Mouse (Mus musculus): Measurements from ENCODE around the gene Bcl7b. TPM values are rescaled to one million over a fixed set of nuclear protein-coding genes. Genes with fewer than 3 reads are reported as not detected.
A peak's percentile ranks its signal among the peaks of the same experiment; 100 is the strongest.

The Bcl7b gene
- polyA plus RNA-seq, 1 experiment from 2014 or later = 65.1 TPM

GRCm38 (mm10) chr5:135175086-135175485 is 7.0 kb downstream of the Bcl7b start:
- H3K27me3 ChIP-seq (replicated peaks; ENCODE audit: control insufficient read depth, insufficient read depth, low read length) = no peaks in the 10 kb centered on the region
- no peaks in the 10 kb centered on the region for H3K9me3 ChIP-seq (ENCODE audit: control insufficient read depth)
- no peak overlapping the region for H3K4me3 ChIP-seq (ENCODE audit: low read depth, low read length)
- H3K9ac ChIP-seq (ENCODE audit: low read depth, low read length) = no peak overlapping the region
- TF ChIP-seq CTCF (IDR thresholded peaks at IDR 0.05; ENCODE audit: low read depth) = no peak
- H3K36me3 ChIP-seq (ENCODE audit: control insufficient read depth, insufficient read depth) = peaks cover 68% of the 10 kb centered on the region
- no peak overlapping the region for H3K4me2 ChIP-seq (replicated peaks; ENCODE audit: low read depth)
- no peak overlapping the region for H3K27ac ChIP-seq (ENCODE audit: low read depth, low read length)
- H3K4me1 ChIP-seq (replicated peaks; ENCODE audit: control insufficient read depth, insufficient read depth, low read length) = no peaks in the 10 kb centered on the region
- no peak for ATAC-seq

DNA sequence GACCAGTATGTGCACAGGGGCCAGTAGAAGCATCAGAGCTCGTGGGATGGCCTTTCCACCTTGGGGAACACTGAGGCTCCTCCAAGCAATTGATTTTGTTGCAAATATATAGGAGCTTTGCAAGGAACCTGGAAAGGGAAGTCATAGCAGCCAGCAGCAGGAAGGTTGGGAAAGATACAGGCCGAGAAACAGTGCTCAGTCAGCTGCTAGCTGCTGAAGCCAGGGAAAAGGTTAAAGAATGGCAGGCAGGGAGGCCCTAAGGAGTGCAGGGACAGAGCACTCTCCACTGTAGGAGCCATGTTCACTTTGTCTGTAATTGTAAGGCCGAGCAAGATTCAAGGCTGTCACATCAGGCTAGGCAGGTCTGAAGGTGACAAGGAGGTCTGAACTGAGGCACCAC is 10.4 kb downstream of the Bcl7b start:
- H3K27ac ChIP-seq (ENCODE audit: low read depth, low read length) = no peak overlapping the region
- H3K9me3 ChIP-seq (ENCODE audit: control insufficient read depth) = no peaks in the 10 kb centered on the region
- TF ChIP-seq CTCF (IDR thresholded peaks at IDR 0.05; ENCODE audit: low read depth) = no peak
- 72% methylated on average over 3 of the region's 3 CpGs for WGBS
- no peak overlapping the region for H3K4me3 ChIP-seq (ENCODE audit: low read depth, low read length)
- H3K36me3 ChIP-seq (ENCODE audit: control insufficient read depth, insufficient read depth) = peaks cover 68% of the 10 kb centered on the region
- no peak for ATAC-seq
- no peak overlapping the region for H3K4me2 ChIP-seq (replicated peaks; ENCODE audit: low read depth)
- no peak overlapping the region for H3K9ac ChIP-seq (ENCODE audit: low read depth, low read length)
- no peaks in the 10 kb centered on the region for H3K4me1 ChIP-seq (replicated peaks; ENCODE audit: control insufficient read depth, insufficient read depth, low read length)
- H3K27me3 ChIP-seq (replicated peaks; ENCODE audit: control insufficient read depth, insufficient read depth, low read length) = no peaks in the 10 kb centered on the region

GRCm38 (mm10) chr5:135178996-135179395 is 10.9 kb downstream of the Bcl7b start:
- no peak for ATAC-seq
- no peak overlapping the region for H3K4me2 ChIP-seq (replicated peaks; ENCODE audit: low read depth)
- H3K36me3 ChIP-seq (ENCODE audit: control insufficient read depth, insufficient read depth) = peaks cover 68% of the 10 kb centered on the region
- no peaks in the 10 kb centered on the region for H3K4me1 ChIP-seq (replicated peaks; ENCODE audit: control insufficient read depth, insufficient read depth, low read length)
- no peaks in the 10 kb centered on the region for H3K27me3 ChIP-seq (replicated peaks; ENCODE audit: control insufficient read depth, insufficient read depth, low read length)
- H3K9me3 ChIP-seq (ENCODE audit: control insufficient read depth) = no peaks in the 10 kb centered on the region
- no peak for TF ChIP-seq CTCF (IDR thresholded peaks at IDR 0.05; ENCODE audit: low read depth)
- no peak overlapping the region for H3K27ac ChIP-seq (ENCODE audit: low read depth, low read length)
- WGBS = 96% methylated on average over 4 of the region's 4 CpGs
- H3K4me3 ChIP-seq (ENCODE audit: low read depth, low read length) = no peak overlapping the region
- no peak overlapping the region for H3K9ac ChIP-seq (ENCODE audit: low read depth, low read length)

GRCm38 (mm10) chr5:135179616-135180015 is 11.5 kb downstream of the Bcl7b start:
- no peaks in the 10 kb centered on the region for H3K9me3 ChIP-seq (ENCODE audit: control insufficient read depth)
- H3K4me1 ChIP-seq (replicated peaks; ENCODE audit: control insufficient read depth, insufficient read depth, low read length) = no peaks in the 10 kb centered on the region
- peak overlapping the region; percentile 21; the same call in 1 of the 2 replicates for H3K27ac ChIP-seq (ENCODE audit: low read depth, low read length)
- no peak for TF ChIP-seq CTCF (IDR thresholded peaks at IDR 0.05; ENCODE audit: low read depth)
- H3K4me2 ChIP-seq (replicated peaks; ENCODE audit: low read depth) = no peak overlapping the region
- peaks cover 66% of the 10 kb centered on the region for H3K36me3 ChIP-seq (ENCODE audit: control insufficient read depth, insufficient read depth)
- WGBS = 90% methylated on average over 6 of the region's 7 CpGs
- no peaks in the 10 kb centered on the region for H3K27me3 ChIP-seq (replicated peaks; ENCODE audit: control insufficient read depth, insufficient read depth, low read length)
- H3K4me3 ChIP-seq (ENCODE audit: low read depth, low read length) = no peak overlapping the region
- no peak for ATAC-seq
- no peak overlapping the region for H3K9ac ChIP-seq (ENCODE audit: low read depth, low read length)

DNA sequence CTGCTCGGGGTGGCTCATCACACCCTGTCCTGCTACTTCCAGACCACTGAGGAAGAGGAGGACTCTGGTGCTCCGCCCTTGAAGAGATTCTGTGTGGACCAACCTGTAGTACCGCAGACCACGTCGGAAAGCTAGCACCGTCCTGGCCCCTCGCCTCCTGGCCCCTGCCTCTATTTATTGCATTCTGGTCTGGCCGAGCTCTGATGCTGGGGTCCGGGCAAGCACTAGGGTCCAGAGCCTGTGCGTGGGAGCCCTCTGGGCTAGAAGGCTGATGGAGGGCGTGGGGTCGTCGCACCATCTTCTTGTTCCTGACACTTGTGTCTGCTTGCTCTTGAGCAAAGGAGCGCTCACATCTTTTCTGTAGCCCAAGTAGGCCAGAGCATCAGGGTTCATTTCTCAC is 12.7 kb downstream of the Bcl7b start:
- Histone ChIP-seq H3K27ac (ENCODE audit: low read depth, low read length) (no peak overlapping the region), H3K9ac (ENCODE audit: low read depth, low read length) (no peak overlapping the region), H3K4me3 (ENCODE audit: low read depth, low read length) (no peak overlapping the region), H3K27me3 (replicated peaks; ENCODE audit: control insufficient read depth, insufficient read depth, low read length) (no peaks in the 10 kb centered on the region), H3K36me3 (ENCODE audit: control insufficient read depth, insufficient read depth) (peaks cover 61% of the 10 kb centered on the region), H3K4me1 (replicated peaks; ENCODE audit: control insufficient read depth, insufficient read depth, low read length) (no peaks in the 10 kb centered on the region), H3K4me2 (replicated peaks; ENCODE audit: low read depth) (no peak overlapping the region), H3K9me3 (ENCODE audit: control insufficient read depth) (no peaks in the 10 kb centered on the region)
- no peak for TF ChIP-seq CTCF (IDR thresholded peaks at IDR 0.05; ENCODE audit: low read depth)
- no peak for ATAC-seq
- WGBS = 96% methylated on average over 14 of the region's 14 CpGs

GRCm38 (mm10) chr5:135181776-135182175 is 13.7 kb downstream of the Bcl7b start:
- no peak for ATAC-seq
- TF ChIP-seq CTCF (IDR thresholded peaks at IDR 0.05; ENCODE audit: low read depth) = no peak
- H3K4me3 ChIP-seq (ENCODE audit: low read depth, low read length) = no peak overlapping the region
- no peaks in the 10 kb centered on the region for H3K9me3 ChIP-seq (ENCODE audit: control insufficient read depth)
- H3K9ac ChIP-seq (ENCODE audit: low read depth, low read length) = no peak overlapping the region
- H3K36me3 ChIP-seq (ENCODE audit: control insufficient read depth, insufficient read depth) = peaks cover 54% of the 10 kb centered on the region
- no peaks in the 10 kb centered on the region for H3K4me1 ChIP-seq (replicated peaks; ENCODE audit: control insufficient read depth, insufficient read depth, low read length)
- H3K27ac ChIP-seq (ENCODE audit: low read depth, low read length) = no peak overlapping the region
- H3K4me2 ChIP-seq (replicated peaks; ENCODE audit: low read depth) = no peak overlapping the region
- 87% methylated on average over 6 of the region's 6 CpGs for WGBS
- H3K27me3 ChIP-seq (replicated peaks; ENCODE audit: control insufficient read depth, insufficient read depth, low read length) = no peaks in the 10 kb centered on the region

Measured in intestine, postnatal 0 days (tissue).